Mouse (Mus musculus): ENCODE measurements around the gene Farsb. TPM values are rescaled to one million over a fixed set of nuclear protein-coding genes. Genes with fewer than 3 reads are reported as not detected.

Farsb gene
- 120 and 129 TPM in 2 replicates for polyA plus RNA-seq (2016; fragmentation: Nextera tagmentation; extraction: Ambion mirVana)

DNA sequence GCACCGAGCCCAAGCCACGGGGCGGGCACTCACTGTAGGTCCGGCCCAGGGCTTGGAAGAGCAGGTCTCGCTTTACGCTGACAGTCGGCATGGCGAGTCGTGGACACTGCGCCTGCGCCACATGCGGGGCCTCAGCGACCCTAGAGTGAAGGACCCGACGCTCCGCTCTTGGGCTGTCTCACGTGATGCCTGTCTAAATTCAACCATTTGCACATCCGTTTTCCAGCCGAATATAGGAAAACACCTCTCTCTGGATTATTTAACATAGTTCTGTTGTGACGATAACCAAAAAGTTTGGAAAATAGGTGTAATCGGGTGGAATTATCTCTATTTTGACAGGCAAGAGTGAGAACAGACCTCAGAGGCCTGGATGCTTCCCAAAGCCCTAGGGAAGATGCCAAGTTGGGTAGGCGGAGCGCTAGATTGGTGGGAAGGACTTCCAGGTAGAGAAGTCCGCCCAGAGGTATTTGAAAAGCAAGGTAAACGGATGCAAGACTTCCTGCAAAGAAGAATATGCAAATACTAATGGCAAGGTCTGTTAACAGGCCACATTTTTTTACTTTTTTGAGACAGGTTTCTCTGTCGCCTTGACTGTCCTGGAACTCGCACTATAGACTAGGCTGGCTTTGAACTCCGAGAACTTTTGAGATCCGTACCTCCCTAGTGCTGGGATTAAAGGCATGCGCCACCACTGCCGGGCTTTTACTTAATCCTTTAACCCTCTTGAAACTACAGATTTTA lies at the start of gene Farsb:
Farsb (minus strand) TSS at position 146 of the 741 bp plus-strand sequence.
- no peaks in the 10 kb centered on the region for H3K9me3 ChIP-seq (replicated peaks)
- no peak within 1 kb of the TSS for H3K27ac ChIP-seq
- under 1% methylated on average over 31 of the region's 31 CpGs for WGBS

GRCm38 (mm10) chr1:78538396-78538795 lies 49.7 kb upstream of the Farsb start:
- WGBS = 43% methylated on average over 5 of the region's 5 CpGs
- Histone ChIP-seq H3K27ac (no peak overlapping the region), H3K4me2 (replicated peaks) (no peak overlapping the region), H3K27me3 (no peaks in the 10 kb centered on the region), H3K9me3 (replicated peaks) (no peaks in the 10 kb centered on the region), H3K4me1 (peaks cover 11% of the 10 kb centered on the region; the same call in 1 of the 2 replicates), H3K9ac (no peak overlapping the region), H3K4me3 (no peak overlapping the region), H3K36me3 (no peaks in the 10 kb centered on the region)
- ATAC-seq (ENCODE audit: low FRiP score) = no peak

More for the DNA sequence above, at the start of gene Farsb:
- ATAC-seq (ENCODE audit: low FRiP score) = peak; percentile 98
- H3K27me3 ChIP-seq = no peaks in the 10 kb centered on the region
- peak within 1 kb of the TSS; percentile 80 for H3K9ac ChIP-seq
- peak within 1 kb of the TSS; percentile 87 for H3K4me3 ChIP-seq
- no peaks in the 10 kb centered on the region for H3K36me3 ChIP-seq
- H3K4me1 ChIP-seq = peaks cover 16% of the 10 kb centered on the region
- peak within 1 kb of the TSS; percentile 87 for H3K4me2 ChIP-seq (replicated peaks)

- peak overlapping the region; percentile 53 for H3K9ac ChIP-seq
- H3K9me3 ChIP-seq (replicated peaks) = no peaks in the 10 kb centered on the region
- peak overlapping the region; percentile 72 for H3K4me2 ChIP-seq (replicated peaks)
- peaks cover 11% of the 10 kb centered on the region; the same call in 1 of the 2 replicates for H3K4me1 ChIP-seq
- H3K4me3 ChIP-seq = peak overlapping the region; percentile 35
- WGBS = 15% methylated on average over 16 of the region's 16 CpGs
- H3K27me3 ChIP-seq = no peaks in the 10 kb centered on the region
- no peaks in the 10 kb centered on the region for H3K36me3 ChIP-seq
- peak; percentile 87 for ATAC-seq (ENCODE audit: low FRiP score)
- peak overlapping the region; percentile 52; the same call in 1 of the 2 replicates for H3K27ac ChIP-seq
Observed at GRCm38 (mm10) chr1:78537494-78538010, 48.9 kb upstream of the Farsb start.

GRCm38 (mm10) chr1:78536310-78537164 lies 47.8 kb upstream of the Farsb start:
- Histone ChIP-seq H3K9me3 (replicated peaks) (no peaks in the 10 kb centered on the region), H3K36me3 (no peaks in the 10 kb centered on the region), H3K4me1 (peaks cover 11% of the 10 kb centered on the region; the same call in 1 of the 2 replicates), H3K27me3 (no peaks in the 10 kb centered on the region), H3K4me3 (no peak overlapping the region), H3K4me2 (replicated peaks) (peak overlapping the region; percentile 72), H3K27ac (no peak overlapping the region), H3K9ac (no peak overlapping the region)
- peak; percentile 38; the same call in 1 of the 2 replicates for ATAC-seq (ENCODE audit: low FRiP score)
- 37% methylated on average over 19 of the region's 19 CpGs for WGBS

DNA sequence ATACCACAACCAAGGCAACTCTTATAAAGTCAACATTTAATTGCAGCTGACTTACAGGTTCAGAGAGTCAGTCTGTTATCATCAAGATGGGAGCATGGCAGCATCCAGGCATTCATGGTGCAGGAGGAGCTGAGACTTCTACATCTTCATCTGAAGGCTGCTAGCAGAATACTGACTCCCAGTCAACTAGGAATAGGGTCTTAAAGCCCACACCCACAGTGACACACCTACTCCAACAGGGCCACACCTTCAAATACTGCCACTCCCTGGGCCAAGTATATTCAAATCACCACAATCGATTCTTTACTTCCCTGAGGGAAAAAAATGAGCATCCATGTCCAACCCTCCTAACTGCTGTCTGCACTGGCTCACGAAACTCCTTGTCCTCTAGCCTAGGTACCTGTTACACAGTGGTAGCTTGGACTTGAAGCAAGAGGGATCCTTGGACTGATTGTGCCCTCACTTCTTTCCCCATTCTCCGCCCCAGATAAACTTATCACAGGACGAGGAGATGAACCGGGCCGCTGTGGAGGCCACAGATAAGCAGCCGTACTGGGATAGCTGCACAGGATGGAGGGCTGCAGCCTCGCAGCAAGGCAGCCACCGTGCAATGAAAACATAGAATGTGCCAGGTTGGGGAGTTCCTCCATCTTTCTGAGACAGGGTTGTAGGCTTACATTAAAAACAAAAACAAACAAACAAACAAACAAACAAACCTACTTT lies 45.9 kb upstream of the Farsb start:
- no peak overlapping the region for H3K9ac ChIP-seq
- no peak overlapping the region for H3K27ac ChIP-seq
- 91% methylated on average over 9 of the region's 9 CpGs for WGBS
- H3K9me3 ChIP-seq (replicated peaks) = no peaks in the 10 kb centered on the region
- H3K36me3 ChIP-seq = no peaks in the 10 kb centered on the region
- H3K4me1 ChIP-seq = peaks cover 11% of the 10 kb centered on the region; the same call in 1 of the 2 replicates
- H3K4me3 ChIP-seq = no peak overlapping the region
- no peak for ATAC-seq (ENCODE audit: low FRiP score)
- H3K27me3 ChIP-seq = no peaks in the 10 kb centered on the region
- no peak overlapping the region for H3K4me2 ChIP-seq (replicated peaks)

GRCm38 (mm10) chr1:78532184-78532800 lies 43.6 kb upstream of the Farsb start:
- Histone ChIP-seq H3K4me2 (replicated peaks) (no peak overlapping the region), H3K4me3 (no peak overlapping the region), H3K9me3 (replicated peaks) (no peaks in the 10 kb centered on the region), H3K27ac (no peak overlapping the region), H3K9ac (no peak overlapping the region), H3K4me1 (0 out of 2 replicates have a peak, but pooled peaks cover 2% of the 10 kb centered on the region), H3K36me3 (no peaks in the 10 kb centered on the region), H3K27me3 (no peaks in the 10 kb centered on the region)
- no peak for ATAC-seq (ENCODE audit: low FRiP score)
- 80% methylated on average over 15 of the region's 15 CpGs for WGBS

DNA sequence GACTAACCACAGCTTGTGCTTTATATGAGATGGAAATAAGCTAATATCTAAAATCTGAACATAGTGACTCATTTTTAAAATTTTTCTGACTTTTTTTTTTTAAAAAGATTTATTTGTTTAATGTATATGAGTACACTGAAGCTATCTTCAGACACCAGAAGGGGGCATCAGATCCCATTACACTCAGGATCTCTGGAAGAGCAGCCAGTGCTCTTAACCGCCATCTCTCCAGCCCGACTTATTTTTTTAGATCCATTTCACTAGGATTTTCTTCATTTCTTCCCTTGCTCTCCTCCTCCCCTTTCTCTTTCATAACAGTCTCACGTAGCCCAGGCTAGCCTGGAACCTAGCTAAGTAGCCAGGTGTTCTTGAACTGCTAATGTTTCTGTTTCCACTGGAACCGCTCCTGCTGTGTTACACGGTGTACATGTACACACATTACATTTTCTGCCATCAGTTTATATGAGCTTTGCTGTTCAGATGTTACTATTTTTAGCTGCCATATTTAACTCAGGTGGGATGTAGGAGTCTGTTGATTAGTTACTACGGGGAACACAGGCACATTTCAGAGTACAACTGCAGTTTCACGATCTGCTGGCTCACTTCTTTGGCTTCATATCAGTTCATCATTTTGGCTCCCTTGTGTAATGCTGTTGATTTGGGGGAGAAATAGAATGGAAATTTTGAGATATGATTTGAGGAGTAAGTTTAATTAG lies 42.0 kb upstream of the Farsb start:
- no peaks in the 10 kb centered on the region for H3K9me3 ChIP-seq (replicated peaks)
- WGBS = 82% methylated on average over 7 of the region's 7 CpGs
- no peaks in the 10 kb centered on the region for H3K4me1 ChIP-seq
- no peaks in the 10 kb centered on the region for H3K36me3 ChIP-seq
- H3K9ac ChIP-seq = no peak overlapping the region
- no peak overlapping the region for H3K4me3 ChIP-seq
- ATAC-seq (ENCODE audit: low FRiP score) = no peak
- no peak overlapping the region for H3K27ac ChIP-seq
- no peaks in the 10 kb centered on the region for H3K27me3 ChIP-seq
- H3K4me2 ChIP-seq (replicated peaks) = no peak overlapping the region

DNA sequence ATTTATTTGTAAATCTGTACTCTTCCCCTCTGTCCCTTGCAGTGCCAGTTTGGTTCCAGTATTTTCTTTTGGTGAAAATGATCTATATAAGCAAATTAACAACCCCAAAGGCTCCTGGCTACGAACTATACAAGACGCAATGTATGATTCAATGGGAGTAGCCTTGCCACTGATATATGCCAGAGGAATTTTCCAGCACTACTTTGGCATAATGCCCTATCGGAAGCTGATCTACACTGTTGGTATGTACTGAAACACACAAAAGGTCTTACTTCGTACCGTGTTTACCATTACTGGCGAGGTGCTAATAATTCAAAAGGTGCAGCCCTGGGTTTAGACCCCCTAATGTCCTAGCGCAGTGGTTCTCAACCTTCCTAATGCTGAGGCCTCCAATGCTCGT lies 40.3 kb upstream of the Farsb start:
- Histone ChIP-seq H3K4me3 (no peak overlapping the region), H3K27me3 (no peaks in the 10 kb centered on the region), H3K27ac (no peak overlapping the region), H3K4me1 (no peaks in the 10 kb centered on the region), H3K36me3 (no peaks in the 10 kb centered on the region), H3K9ac (no peak overlapping the region), H3K4me2 (replicated peaks) (no peak overlapping the region), H3K9me3 (replicated peaks) (no peaks in the 10 kb centered on the region)
- WGBS = 88% methylated on average over 8 of the region's 8 CpGs
- ATAC-seq (ENCODE audit: low FRiP score) = no peak

- no peaks in the 10 kb centered on the region for H3K4me1 ChIP-seq
- H3K4me3 ChIP-seq = no peak overlapping the region
- H3K27me3 ChIP-seq = no peaks in the 10 kb centered on the region
- H3K9me3 ChIP-seq (replicated peaks) = no peaks in the 10 kb centered on the region
- ATAC-seq (ENCODE audit: low FRiP score) = no peak
- H3K4me2 ChIP-seq (replicated peaks) = no peak overlapping the region
- no peak overlapping the region for H3K27ac ChIP-seq
- H3K36me3 ChIP-seq = no peaks in the 10 kb centered on the region
- 96% methylated on average over 3 of the region's 3 CpGs for WGBS
- no peak overlapping the region for H3K9ac ChIP-seq
Observed at GRCm38 (mm10) chr1:78528356-78528755, 39.7 kb upstream of the Farsb start.

DNA sequence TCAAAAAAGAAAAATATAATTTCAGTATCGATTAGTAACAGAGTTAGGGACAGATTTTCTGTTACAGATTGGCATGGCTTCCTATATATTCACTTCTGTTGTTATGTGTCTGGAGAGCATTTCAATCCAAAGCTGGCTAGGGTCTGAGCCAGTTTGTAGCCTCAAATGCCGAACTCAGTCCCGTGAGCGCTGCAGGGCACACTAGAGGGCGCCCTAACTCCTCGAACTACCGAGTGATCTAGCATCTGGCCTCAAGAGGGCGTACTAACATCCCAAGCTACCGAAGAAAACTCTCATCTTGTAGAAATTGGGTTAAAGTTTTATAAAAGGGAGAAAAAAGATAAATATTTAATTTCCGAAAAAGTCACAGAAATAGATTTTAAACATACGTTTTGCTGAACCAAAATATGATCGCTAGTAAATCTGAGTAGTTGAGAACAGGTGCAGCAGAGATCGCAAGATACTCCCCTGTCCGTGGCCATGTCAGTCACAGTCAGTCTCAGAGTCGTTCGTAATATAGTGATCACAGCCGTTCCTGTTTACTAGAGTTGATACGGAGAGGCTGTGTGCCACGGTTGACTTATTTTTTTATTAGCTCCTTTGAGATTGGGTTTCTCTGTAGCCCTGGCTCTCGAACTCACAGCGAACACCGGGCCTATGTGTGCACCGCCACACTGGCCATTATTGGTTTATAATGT lies 36.6 kb upstream of the Farsb start:
- Histone ChIP-seq H3K4me3 (no peak overlapping the region), H3K9me3 (replicated peaks) (no peaks in the 10 kb centered on the region), H3K9ac (no peak overlapping the region), H3K27me3 (no peaks in the 10 kb centered on the region), H3K27ac (no peak overlapping the region), H3K4me2 (replicated peaks) (no peak overlapping the region), H3K36me3 (no peaks in the 10 kb centered on the region), H3K4me1 (no peaks in the 10 kb centered on the region)
- WGBS = 46% methylated on average over 23 of the region's 23 CpGs
- ATAC-seq (ENCODE audit: low FRiP score) = no peak

DNA sequence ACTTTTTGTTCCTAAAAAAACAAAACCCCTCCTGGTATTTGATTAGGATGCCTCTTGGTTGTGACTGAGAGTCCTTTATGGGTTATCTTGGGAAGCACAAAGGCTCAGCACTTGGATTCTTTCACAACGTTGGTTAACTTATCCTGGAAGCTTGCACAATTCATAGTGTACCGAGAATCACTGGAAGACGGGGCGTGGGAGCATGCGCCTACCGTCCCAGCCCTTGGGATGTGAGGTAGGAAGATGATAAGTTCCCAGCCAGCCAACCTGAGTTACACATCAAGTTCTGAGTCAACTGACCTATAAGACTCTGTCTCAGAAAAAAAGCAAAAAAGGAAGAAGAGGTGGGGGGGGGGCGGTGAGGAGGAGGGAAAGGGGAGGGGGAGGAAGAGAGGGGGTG lies 30.2 kb upstream of the Farsb start:
- ATAC-seq (ENCODE audit: low FRiP score) = no peak
- Histone ChIP-seq H3K4me3 (no peak overlapping the region), H3K4me1 (no peaks in the 10 kb centered on the region), H3K27ac (no peak overlapping the region), H3K4me2 (replicated peaks) (no peak overlapping the region), H3K9me3 (replicated peaks) (no peaks in the 10 kb centered on the region), H3K9ac (no peak overlapping the region), H3K36me3 (no peaks in the 10 kb centered on the region), H3K27me3 (no peaks in the 10 kb centered on the region)
- 94% methylated on average over 7 of the region's 7 CpGs for WGBS
